ENCODE assay signal across 15 mouse cellular contexts in the genomic region with DNA sequence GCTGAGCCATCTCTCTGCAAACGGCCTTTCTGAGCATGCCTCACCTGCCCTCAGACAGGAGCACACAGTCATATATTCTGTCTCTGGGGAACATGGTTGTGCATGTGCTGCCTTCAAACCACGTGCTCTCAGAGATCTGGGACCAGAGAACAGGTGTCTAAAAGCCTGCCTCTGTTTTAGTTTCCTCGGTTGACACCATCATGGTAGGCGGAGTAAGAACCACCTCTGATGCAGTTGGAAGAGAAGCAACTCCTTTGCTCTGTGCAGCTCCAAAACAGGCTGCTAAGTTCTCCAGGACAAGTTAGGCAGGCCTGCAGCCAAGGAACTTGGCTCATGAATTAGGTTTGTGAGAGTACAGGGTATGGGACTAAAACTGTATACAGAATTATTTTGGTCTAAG.
DNase-seq lines count a peak whose midpoint lies in the region; ATAC-seq lines count a peak whose summit lies in the region.
"Had no signal": no experiment of that assay in that cellular context is flagged by ENCODE, and none has a peak within 500 bp of the region (broad histone marks: within the 10 kb centered on the region; RNA-seq: fewer than 3 reads in every experiment).

No protein-coding gene starts in this region.

- peaks cover 14% of the 10 kb centered on the region for H3K4me1 ChIP-seq in heart, embryonic 15.5 days (replicated peaks)
- no peaks in the 10 kb centered on the region for H3K4me1 ChIP-seq in forebrain, embryonic 16.5 days (replicated peaks; ENCODE audit: control insufficient read depth, insufficient read depth, low read length)

- WGBS in heart, embryonic 15.5 days = 81% methylated on average over 4 of the region's 4 CpGs
- 86% methylated on average over 4 of the region's 4 CpGs for WGBS in forebrain, embryonic 16.5 days

- intact Hi-C loops in heart, postnatal 25 days (cut with DNase I) = no loop called here

- DNase-seq in heart, adult 11 months = peak; percentile 93
- DNase-seq in heart, postnatal 25 days (ENCODE audit: low spot score) = no peak
- peak; percentile 26 to 31 for DNase-seq in B cell, adult 2 months
- peak; percentile 74 for DNase-seq in right cerebral cortex, postnatal 10 days (ENCODE audit: low spot score in 2 of 2)
- DNase-seq in embryo, embryonic 10.5 days (ENCODE audit: low spot score) = no peak
- DNase-seq in lung, postnatal 14 days = no peak
- DNase-seq: adrenal gland, postnatal 25 days; cerebellum, adult 18-20 months; kidney, adult 11 months had no signal

- no peak for ATAC-seq in heart, embryonic 15.5 days (replicated peaks; ENCODE audit: insufficient number of reproducible peaks, insufficient read depth, low FRiP score, low read depth)
- no peak for ATAC-seq in forebrain, embryonic 16.5 days
- ATAC-seq: midbrain, embryonic 16.5 days had no signal

- H3K9ac ChIP-seq in heart, embryonic 15.5 days = no peak overlapping the region
- no peak overlapping the region for H3K9ac ChIP-seq in forebrain, embryonic 16.5 days (replicated peaks; ENCODE audit: low read depth, low read length)
- H3K9ac ChIP-seq: limb, embryonic 15.5 days had no signal

- H3K4me2 ChIP-seq in heart, embryonic 15.5 days = no peak overlapping the region
- no peak overlapping the region for H3K4me2 ChIP-seq in forebrain, embryonic 16.5 days (ENCODE audit: low read length)
- H3K4me2 ChIP-seq: limb, embryonic 15.5 days had no signal

- H3K27me3 ChIP-seq in heart, embryonic 15.5 days = no peaks in the 10 kb centered on the region
- no peaks in the 10 kb centered on the region for H3K27me3 ChIP-seq in forebrain, embryonic 16.5 days (replicated peaks; ENCODE audit: control insufficient read depth, insufficient read depth, low read length)
- H3K27me3 ChIP-seq: limb, embryonic 15.5 days had no signal

- H3K36me3 ChIP-seq in heart, embryonic 15.5 days = no peaks in the 10 kb centered on the region
- H3K36me3 ChIP-seq in forebrain, embryonic 16.5 days (ENCODE audit: control insufficient read depth, insufficient read depth) = no peaks in the 10 kb centered on the region
- H3K36me3 ChIP-seq: embryonic facial prominence, embryonic 10.5 days; limb, embryonic 15.5 days had no signal

- no peak overlapping the region for H3K4me3 ChIP-seq in heart, embryonic 15.5 days
- no peak overlapping the region for H3K4me3 ChIP-seq in forebrain, embryonic 16.5 days (replicated peaks; ENCODE audit: low read length)
- H3K4me3 ChIP-seq: embryonic facial prominence, embryonic 10.5 days; layer of hippocampus, adult 2 months; limb, embryonic 15.5 days had no signal

- H3K27ac ChIP-seq in heart, embryonic 15.5 days = 0 out of 2 replicates have a peak overlapping the region, but pooled peaks have one; percentile 21
- H3K27ac ChIP-seq in forebrain, embryonic 16.5 days (ENCODE audit: low read length) = no peak overlapping the region
- H3K27ac ChIP-seq: embryonic facial prominence, embryonic 10.5 days; layer of hippocampus, adult 2 months; limb, embryonic 15.5 days had no signal

- H3K9me3 ChIP-seq in heart, embryonic 15.5 days (replicated peaks) = no peaks in the 10 kb centered on the region
- no peaks in the 10 kb centered on the region for H3K9me3 ChIP-seq in forebrain, embryonic 16.5 days (ENCODE audit: control insufficient read depth, low read length)
- H3K9me3 ChIP-seq: embryonic facial prominence, embryonic 10.5 days; limb, embryonic 15.5 days had no signal

Comparison
In these comparisons a context has a peak if more than half of its experiments do, and no peak if none do; other contexts are left out.
1. DNase-seq: peak in heart, adult 11 months (single experiment), B cell, adult 2 months (2 of 2) and right cerebral cortex, postnatal 10 days (2 of 2); none in heart, postnatal 25 days (single experiment), embryo, embryonic 10.5 days (single experiment) and lung, postnatal 14 days (single experiment).